Mouse (Mus musculus): ENCODE data around the gene Tmem246. TPM values are rescaled to one million over a fixed set of nuclear protein-coding genes. Genes with fewer than 3 reads are reported as not detected.

Tmem246 gene
- total RNA-seq, 2 experiments from 2014 or later, result 26.7 to 29.2 TPM

Other genes starting within 250 kb of the Tmem246 start
- not detected for gene Acnat2, start 189.7 kb downstream of the Tmem246 start, total RNA-seq (2021)
- gene Acnat1, start 124.0 kb downstream of the Tmem246 start, total RNA-seq (2021), result not detected
- gene Baat, start 91.3 kb downstream of the Tmem246 start, total RNA-seq (2021), result under 1 TPM in 1 of 2 experiments, not detected in 1; 0.28 TPM
- gene Mrpl50, start 76.8 kb downstream of the Tmem246 start, total RNA-seq (2021), result 10 to 100 TPM; 27.9 to 28.6 TPM
- 1 to 10 TPM; 2.5 to 3.1 TPM for gene Zfp189, start 76.7 kb downstream of the Tmem246 start, total RNA-seq (2021)
- gene Aldob, start 48.3 kb downstream of the Tmem246 start, total RNA-seq (2021), result not detected
- gene Rnf20, start 34.1 kb upstream of the Tmem246 start, total RNA-seq (2021), result 10 to 100 TPM; 26.3 to 26.7 TPM
- gene Ppp3r2, start 84.1 kb upstream of the Tmem246 start, total RNA-seq (2021), result not detected
- gene Grin3a, start 247.9 kb upstream of the Tmem246 start, total RNA-seq (2021), result under 1 TPM; 0.13 to 0.18 TPM

Data from gastrocnemius, postnatal 25 days (tissue).